Mouse (Mus musculus): ENCODE results near the gene Tph2. TPM values are rescaled to one million over a fixed set of nuclear protein-coding genes. Genes with fewer than 3 reads are reported as not detected.
"Not testable (repeated sequence)": the region's sequence is repeated elsewhere in the genome, so short reads cannot be mapped to it uniquely, and the experiment has no call there.

Gene Tph2
- polyA plus RNA-seq, 1 experiment from 2014 or later = not detected

DNA sequence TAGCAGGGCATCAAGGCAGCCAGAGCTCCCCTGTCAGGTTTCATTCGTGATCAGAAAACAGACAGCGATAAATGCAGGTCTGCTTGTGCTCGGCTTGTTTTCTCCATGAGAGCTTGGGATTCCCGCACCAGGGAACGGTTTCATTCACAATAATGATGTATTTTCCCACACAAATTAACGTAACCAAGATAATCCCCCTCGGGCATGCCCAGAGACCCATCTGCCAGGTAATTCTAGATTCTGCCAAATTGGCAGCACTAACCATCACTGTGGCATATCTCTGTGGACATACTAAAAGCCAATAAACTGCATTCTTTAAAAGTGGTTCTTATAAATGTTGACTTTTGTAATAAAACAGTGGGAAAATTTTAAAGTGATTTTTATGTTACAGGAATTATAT, 6.4 kb upstream of the Tph2 start:
- no peaks in the 10 kb centered on the region for H3K36me3 ChIP-seq (ENCODE audit: control insufficient read depth, insufficient read depth)
- no peaks in the 10 kb centered on the region for H3K9me3 ChIP-seq (replicated peaks; ENCODE audit: control insufficient read depth, low read length)
- H3K4me3 ChIP-seq (ENCODE audit: low read depth, low read length) = no peak overlapping the region
- H3K27ac ChIP-seq (ENCODE audit: low read length) = no peak overlapping the region
- H3K4me2 ChIP-seq (ENCODE audit: low read depth, low read length) = no peak overlapping the region
- no peaks in the 10 kb centered on the region for H3K4me1 ChIP-seq (ENCODE audit: control insufficient read depth, low read depth, low read length)
- WGBS (ENCODE audit: insufficient replicate concordance) = 71% methylated on average over 7 of the region's 7 CpGs
- no peak overlapping the region for H3K9ac ChIP-seq (ENCODE audit: low read depth, low read length)
- no peak for ATAC-seq (ENCODE audit: low read depth)
- no peaks in the 10 kb centered on the region for H3K27me3 ChIP-seq (ENCODE audit: control insufficient read depth, insufficient read depth, low read depth, low read length)

DNA sequence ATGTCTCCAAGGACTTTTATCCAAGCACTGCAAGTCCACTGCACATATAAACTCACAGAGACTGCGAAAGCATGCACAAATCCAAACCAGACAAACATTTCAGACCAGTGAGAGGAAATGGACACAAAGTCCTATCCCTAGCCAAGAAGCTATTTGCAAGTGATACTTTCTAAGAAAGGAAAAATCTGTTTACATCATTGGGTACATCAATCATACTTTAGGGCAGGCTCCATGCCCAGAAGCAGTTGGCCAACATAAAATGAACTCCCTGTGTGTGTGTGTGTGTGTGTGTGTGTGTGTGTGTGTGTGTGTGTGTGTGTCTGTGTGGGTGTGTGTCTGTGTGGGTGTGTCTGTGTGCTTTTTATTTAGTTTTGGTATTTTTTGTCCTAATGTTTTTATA, 2.6 kb upstream of the Tph2 start:
- Histone ChIP-seq H3K9ac (ENCODE audit: low read depth, low read length) (no peak overlapping the region), H3K4me2 (ENCODE audit: low read depth, low read length) (no peak overlapping the region), H3K27me3 (ENCODE audit: control insufficient read depth, insufficient read depth, low read depth, low read length) (no peaks in the 10 kb centered on the region), H3K4me3 (ENCODE audit: low read depth, low read length) (no peak overlapping the region), H3K9me3 (replicated peaks; ENCODE audit: control insufficient read depth, low read length) (no peaks in the 10 kb centered on the region), H3K36me3 (ENCODE audit: control insufficient read depth, insufficient read depth) (no peaks in the 10 kb centered on the region), H3K4me1 (ENCODE audit: control insufficient read depth, low read depth, low read length) (no peaks in the 10 kb centered on the region), H3K27ac (ENCODE audit: low read length) (no peak overlapping the region)
- no peak for ATAC-seq (ENCODE audit: low read depth)
- 44% methylated on average over 1 of the region's 1 CpGs for WGBS (ENCODE audit: insufficient replicate concordance)

DNA sequence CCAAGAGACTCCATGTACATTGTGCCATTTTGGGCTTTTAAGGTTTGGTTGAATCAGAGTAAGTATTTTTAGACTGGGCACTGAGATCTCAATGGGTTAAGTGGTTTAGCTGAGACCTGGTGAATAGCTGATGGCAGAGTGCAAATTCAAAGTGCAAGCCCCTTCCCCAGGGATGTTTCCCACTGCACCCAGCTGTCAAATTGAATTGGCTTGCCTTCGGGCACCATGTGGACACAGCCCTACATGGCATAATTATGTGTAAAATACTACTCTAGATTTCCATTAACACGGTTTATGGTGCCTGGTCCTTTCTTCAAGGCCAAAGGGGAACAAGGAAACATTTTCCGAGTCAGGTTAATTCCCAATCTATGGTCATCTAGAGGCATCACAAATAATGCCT, 3.8 kb downstream of the Tph2 start:
- Histone ChIP-seq H3K4me3 (ENCODE audit: low read depth, low read length) (no peak overlapping the region), H3K27ac (ENCODE audit: low read length) (no peak overlapping the region), H3K9ac (ENCODE audit: low read depth, low read length) (no peak overlapping the region), H3K9me3 (replicated peaks; ENCODE audit: control insufficient read depth, low read length) (no peaks in the 10 kb centered on the region), H3K27me3 (ENCODE audit: control insufficient read depth, insufficient read depth, low read depth, low read length) (no peaks in the 10 kb centered on the region), H3K4me1 (ENCODE audit: control insufficient read depth, low read depth, low read length) (no peaks in the 10 kb centered on the region), H3K4me2 (ENCODE audit: low read depth, low read length) (no peak overlapping the region), H3K36me3 (ENCODE audit: control insufficient read depth, insufficient read depth) (no peaks in the 10 kb centered on the region)
- WGBS (ENCODE audit: insufficient replicate concordance) = 46% methylated on average over 3 of the region's 3 CpGs
- ATAC-seq (ENCODE audit: low read depth) = no peak

GRCm38 (mm10) chr10:115178019-115178418, 6.8 kb downstream of the Tph2 start:
- not testable (repeated sequence) for H3K9ac ChIP-seq (ENCODE audit: low read depth, low read length); ATAC-seq (ENCODE audit: low read depth); H3K4me2 ChIP-seq (ENCODE audit: low read depth, low read length); H3K36me3 ChIP-seq (ENCODE audit: control insufficient read depth, insufficient read depth); H3K4me1 ChIP-seq (ENCODE audit: control insufficient read depth, low read depth, low read length); H3K27ac ChIP-seq (ENCODE audit: low read length); H3K27me3 ChIP-seq (ENCODE audit: control insufficient read depth, insufficient read depth, low read depth, low read length); H3K4me3 ChIP-seq (ENCODE audit: low read depth, low read length); H3K9me3 ChIP-seq (replicated peaks; ENCODE audit: control insufficient read depth, low read length)
- WGBS (ENCODE audit: insufficient replicate concordance) = 40% methylated on average over 6 of the region's 6 CpGs

DNA sequence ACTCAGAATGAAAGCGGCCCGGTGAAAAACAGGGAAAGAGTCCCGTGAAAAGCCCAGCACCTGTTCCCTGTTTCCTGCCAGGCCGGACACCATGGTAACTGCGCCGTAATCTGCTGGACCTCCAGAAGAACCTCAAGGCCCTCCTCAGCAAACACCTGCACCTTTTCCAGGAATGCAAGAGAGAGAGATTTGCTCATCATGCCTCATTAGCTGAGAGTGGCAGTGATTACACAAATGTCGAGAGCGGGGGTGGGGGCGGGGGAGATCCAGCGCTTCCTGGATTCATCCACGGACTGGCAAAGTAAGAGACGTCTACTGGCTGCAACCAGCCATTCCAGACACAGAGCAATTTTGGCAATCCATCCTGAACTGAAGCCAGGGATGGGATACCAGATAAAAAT, 9.2 kb downstream of the Tph2 start:
- no peak for ATAC-seq (ENCODE audit: low read depth)
- Histone ChIP-seq H3K4me1 (ENCODE audit: control insufficient read depth, low read depth, low read length) (no peaks in the 10 kb centered on the region), H3K36me3 (ENCODE audit: control insufficient read depth, insufficient read depth) (no peaks in the 10 kb centered on the region), H3K9me3 (replicated peaks; ENCODE audit: control insufficient read depth, low read length) (no peaks in the 10 kb centered on the region), H3K4me3 (ENCODE audit: low read depth, low read length) (no peak overlapping the region), H3K27me3 (ENCODE audit: control insufficient read depth, insufficient read depth, low read depth, low read length) (no peaks in the 10 kb centered on the region), H3K9ac (ENCODE audit: low read depth, low read length) (no peak overlapping the region), H3K27ac (ENCODE audit: low read length) (no peak overlapping the region), H3K4me2 (ENCODE audit: low read depth, low read length) (no peak overlapping the region)
- WGBS (ENCODE audit: insufficient replicate concordance) = 52% methylated on average over 12 of the region's 12 CpGs

DNA sequence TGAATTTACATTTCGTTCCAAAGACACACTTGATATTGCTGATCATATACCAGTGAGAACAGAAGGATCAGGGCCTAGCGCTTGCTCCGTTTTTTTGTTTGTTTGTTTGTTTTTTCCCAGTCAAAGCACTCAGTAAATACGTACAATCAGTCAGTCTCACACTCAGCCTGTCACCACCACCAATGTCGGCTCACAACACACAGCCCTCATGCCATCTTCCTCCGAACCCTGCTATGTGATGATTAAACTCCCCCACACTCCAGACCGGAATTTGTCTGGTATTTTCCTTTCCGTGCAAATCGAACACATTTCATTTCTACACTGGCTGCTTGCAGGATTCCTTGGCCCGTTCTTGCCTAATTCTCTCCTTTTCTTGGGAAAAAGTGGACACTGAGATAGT, 11.5 kb downstream of the Tph2 start:
- Histone ChIP-seq H3K4me2 (ENCODE audit: low read depth, low read length) (no peak overlapping the region), H3K4me1 (ENCODE audit: control insufficient read depth, low read depth, low read length) (no peaks in the 10 kb centered on the region), H3K27ac (ENCODE audit: low read length) (no peak overlapping the region), H3K27me3 (ENCODE audit: control insufficient read depth, insufficient read depth, low read depth, low read length) (no peaks in the 10 kb centered on the region), H3K36me3 (ENCODE audit: control insufficient read depth, insufficient read depth) (no peaks in the 10 kb centered on the region), H3K4me3 (ENCODE audit: low read depth, low read length) (no peak overlapping the region), H3K9me3 (replicated peaks; ENCODE audit: control insufficient read depth, low read length) (no peaks in the 10 kb centered on the region), H3K9ac (ENCODE audit: low read depth, low read length) (no peak overlapping the region)
- ATAC-seq (ENCODE audit: low read depth) = no peak
- WGBS (ENCODE audit: insufficient replicate concordance) = 65% methylated on average over 10 of the region's 10 CpGs

DNA sequence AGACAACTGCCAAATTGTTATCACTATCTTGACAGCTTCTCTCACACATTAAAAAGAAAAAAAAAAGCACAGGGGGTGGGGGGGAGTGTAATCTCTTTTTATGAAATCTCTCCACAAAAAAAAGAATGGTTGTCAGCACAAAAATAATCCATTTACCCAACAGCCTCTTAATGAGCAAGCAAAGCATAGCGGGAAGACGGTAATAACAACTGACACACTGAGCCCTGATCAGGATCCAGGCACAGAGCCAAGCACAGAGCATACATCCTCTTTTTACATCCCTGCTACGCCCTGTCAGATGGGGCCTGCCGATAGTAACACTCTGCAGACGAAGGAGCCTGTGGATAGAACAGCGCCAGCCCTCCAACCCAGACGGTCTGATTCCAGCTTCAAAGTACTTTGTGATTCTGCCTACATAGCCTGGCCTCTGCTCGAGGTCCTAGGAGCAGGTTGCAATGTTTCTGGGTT, 13.4 kb downstream of the Tph2 start:
- Histone ChIP-seq H3K27me3 (ENCODE audit: control insufficient read depth, insufficient read depth, low read depth, low read length) (no peaks in the 10 kb centered on the region), H3K9me3 (replicated peaks; ENCODE audit: control insufficient read depth, low read length) (no peaks in the 10 kb centered on the region), H3K9ac (ENCODE audit: low read depth, low read length) (no peak overlapping the region), H3K36me3 (ENCODE audit: control insufficient read depth, insufficient read depth) (no peaks in the 10 kb centered on the region), H3K4me1 (ENCODE audit: control insufficient read depth, low read depth, low read length) (no peaks in the 10 kb centered on the region), H3K4me3 (ENCODE audit: low read depth, low read length) (no peak overlapping the region), H3K27ac (ENCODE audit: low read length) (no peak overlapping the region), H3K4me2 (ENCODE audit: low read depth, low read length) (no peak overlapping the region)
- ATAC-seq (ENCODE audit: low read depth) = no peak
- WGBS (ENCODE audit: insufficient replicate concordance) = 46% methylated on average over 8 of the region's 8 CpGs

DNA sequence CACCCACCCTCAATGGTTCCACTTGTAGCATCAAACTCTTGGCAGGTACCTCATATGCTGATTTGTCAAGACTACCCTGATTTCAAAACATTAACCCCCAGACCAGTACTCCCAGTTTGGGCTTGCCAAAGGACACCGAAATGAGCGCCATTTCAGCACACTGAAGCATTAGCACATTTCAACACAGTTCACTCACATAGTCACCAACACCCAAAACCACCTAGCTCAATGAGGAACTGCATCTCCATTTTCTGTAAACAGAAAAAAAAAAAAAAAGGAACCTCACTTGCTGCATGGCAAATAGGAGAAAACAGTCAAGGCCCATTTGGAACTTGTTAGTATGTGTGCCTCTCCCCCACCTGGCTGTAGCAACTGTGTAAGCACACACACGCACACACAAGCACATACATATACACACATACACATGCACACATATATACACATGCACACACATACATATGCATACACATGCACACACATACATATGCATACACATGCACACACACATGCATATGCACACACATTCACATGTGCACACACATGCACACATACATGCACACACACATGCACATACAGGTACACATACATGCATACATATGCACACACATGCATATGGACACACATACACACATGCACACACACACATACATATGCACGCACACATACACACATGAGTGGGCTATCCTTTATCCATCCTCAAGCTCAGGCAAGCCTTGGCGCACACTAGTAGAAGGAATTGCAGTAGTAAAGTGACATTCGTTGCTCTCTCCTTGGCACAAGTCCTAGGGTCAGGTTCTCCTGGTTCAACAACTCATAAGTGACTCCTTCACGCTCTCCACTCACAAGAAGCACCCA, 14.1 kb downstream of the Tph2 start:
- Histone ChIP-seq H3K9ac (ENCODE audit: low read depth, low read length) (no peak overlapping the region), H3K27ac (ENCODE audit: low read length) (no peak overlapping the region), H3K9me3 (replicated peaks; ENCODE audit: control insufficient read depth, low read length) (no peaks in the 10 kb centered on the region), H3K27me3 (ENCODE audit: control insufficient read depth, insufficient read depth, low read depth, low read length) (no peaks in the 10 kb centered on the region), H3K4me3 (ENCODE audit: low read depth, low read length) (no peak overlapping the region), H3K4me1 (ENCODE audit: control insufficient read depth, low read depth, low read length) (no peaks in the 10 kb centered on the region), H3K36me3 (ENCODE audit: control insufficient read depth, insufficient read depth) (no peaks in the 10 kb centered on the region), H3K4me2 (ENCODE audit: low read depth, low read length) (no peak overlapping the region)
- WGBS (ENCODE audit: insufficient replicate concordance) = 59% methylated on average over 7 of the region's 7 CpGs
- 0 out of 2 replicates have a peak, but pooled peaks have one; percentile 9 for ATAC-seq (ENCODE audit: low read depth)

DNA sequence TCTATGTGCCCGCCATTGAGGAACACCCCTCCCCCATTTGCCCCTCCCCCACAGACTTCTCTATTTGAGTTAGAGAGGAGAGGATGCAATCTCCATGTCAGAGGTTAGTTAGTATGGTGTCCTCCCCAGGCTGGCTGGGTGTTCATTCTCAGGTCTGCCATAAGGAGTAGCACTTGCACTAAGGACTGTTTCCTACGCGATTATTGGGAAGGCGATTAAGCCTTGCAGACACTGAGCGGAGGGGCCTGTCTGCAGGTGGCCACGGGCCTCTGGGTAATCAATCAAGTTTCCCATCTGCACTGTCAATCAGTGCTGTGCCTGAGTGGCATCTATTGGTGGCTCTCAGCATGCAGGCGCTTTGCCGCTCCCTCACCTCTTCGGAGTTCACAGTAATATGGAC, 15.4 kb downstream of the Tph2 start:
- Histone ChIP-seq H3K9ac (ENCODE audit: low read depth, low read length) (no peak overlapping the region), H3K4me2 (ENCODE audit: low read depth, low read length) (no peak overlapping the region), H3K9me3 (replicated peaks; ENCODE audit: control insufficient read depth, low read length) (no peaks in the 10 kb centered on the region), H3K4me1 (ENCODE audit: control insufficient read depth, low read depth, low read length) (no peaks in the 10 kb centered on the region), H3K27me3 (ENCODE audit: control insufficient read depth, insufficient read depth, low read depth, low read length) (no peaks in the 10 kb centered on the region), H3K36me3 (ENCODE audit: control insufficient read depth, insufficient read depth) (no peaks in the 10 kb centered on the region), H3K27ac (ENCODE audit: low read length) (no peak overlapping the region), H3K4me3 (ENCODE audit: low read depth, low read length) (no peak overlapping the region)
- ATAC-seq (ENCODE audit: low read depth) = no peak
- WGBS (ENCODE audit: insufficient replicate concordance) = 49% methylated on average over 9 of the region's 9 CpGs

Measured in liver, embryonic 16.5 days (tissue).